Mouse (Mus musculus): ENCODE measurements around the gene Ranbp17. TPM values are rescaled to one million over a fixed set of nuclear protein-coding genes. Genes with fewer than 3 reads are reported as not detected.

Gene Ranbp17
- total RNA-seq, 4 experiments from 2014 or later, result 0.15 to 0.34 (median 0.18) TPM; not detected in 1

GRCm38 (mm10) chr11:33240295-33240694, 273.3 kb downstream of the Ranbp17 start:
- DNase-seq (ENCODE audit: low spot score in 2 of 2), result no peak

- DNase-seq (ENCODE audit: low spot score in 2 of 2), result no peak
Observed at GRCm38 (mm10) chr11:33234134-33234533, 279.4 kb downstream of the Ranbp17 start.

GRCm38 (mm10) chr11:33232056-33232455, 281.5 kb downstream of the Ranbp17 start:
- DNase-seq (ENCODE audit: low spot score in 2 of 2), result no peak

- no peak for DNase-seq (ENCODE audit: low spot score in 2 of 2)
Observed at GRCm38 (mm10) chr11:33228186-33228585, 285.4 kb downstream of the Ranbp17 start.

GRCm38 (mm10) chr11:33226516-33226915, 287.0 kb downstream of the Ranbp17 start:
- DNase-seq (ENCODE audit: low spot score in 2 of 2), result no peak

- no peak for DNase-seq (ENCODE audit: low spot score in 2 of 2)
Observed at GRCm38 (mm10) chr11:33221566-33222365, 291.8 kb downstream of the Ranbp17 start.

GRCm38 (mm10) chr11:33220763-33221162, 292.8 kb downstream of the Ranbp17 start:
- DNase-seq (ENCODE audit: low spot score in 2 of 2), result no peak

GRCm38 (mm10) chr11:33217384-33218079, 296.0 kb downstream of the Ranbp17 start:
- no peak for DNase-seq (ENCODE audit: low spot score in 2 of 2)

- no peak for DNase-seq (ENCODE audit: low spot score in 2 of 2)
Observed at GRCm38 (mm10) chr11:33207411-33207810, 306.1 kb downstream of the Ranbp17 start.

- DNase-seq (ENCODE audit: low spot score in 2 of 2), result no peak
Observed at GRCm38 (mm10) chr11:33204966-33205365, 308.6 kb downstream of the Ranbp17 start.

GRCm38 (mm10) chr11:33204329-33204705, 309.2 kb downstream of the Ranbp17 start:
- no peak for DNase-seq (ENCODE audit: low spot score in 2 of 2)

- DNase-seq (ENCODE audit: low spot score in 2 of 2), result no peak
Observed at GRCm38 (mm10) chr11:33203383-33204328, 309.9 kb downstream of the Ranbp17 start, which contains the start of gene Tlx3. TSS of gene Tlx3 (minus strand) at chr11:33203589.

- no peak for DNase-seq (ENCODE audit: low spot score in 2 of 2)
Observed at GRCm38 (mm10) chr11:33202972-33203371, 310.6 kb downstream of the Ranbp17 start.

GRCm38 (mm10) chr11:33202296-33202695, 311.2 kb downstream of the Ranbp17 start:
- no peak for DNase-seq (ENCODE audit: low spot score in 2 of 2)

- no peak for DNase-seq (ENCODE audit: low spot score in 2 of 2)
Observed at GRCm38 (mm10) chr11:33201626-33202010, 311.9 kb downstream of the Ranbp17 start.

- DNase-seq (ENCODE audit: low spot score in 2 of 2), result no peak
Observed at GRCm38 (mm10) chr11:33200764-33201625, 312.6 kb downstream of the Ranbp17 start.

GRCm38 (mm10) chr11:33199906-33200763, 313.4 kb downstream of the Ranbp17 start:
- no peak for DNase-seq (ENCODE audit: low spot score in 2 of 2)

- no peak for DNase-seq (ENCODE audit: low spot score in 2 of 2)
Observed at GRCm38 (mm10) chr11:33199117-33199514, 314.4 kb downstream of the Ranbp17 start.

- no peak for DNase-seq (ENCODE audit: low spot score in 2 of 2)
Observed at GRCm38 (mm10) chr11:33198351-33199116, 315.0 kb downstream of the Ranbp17 start.

Measured in gastrocnemius, adult 8-10 months (tissue).